Mouse (Mus musculus) ovary, adult 2 months (tissue): ENCODE measurements around the gene Ifi204. TPM values are rescaled to one million over a fixed set of nuclear protein-coding genes. Genes with fewer than 3 reads are reported as not detected.

Experiments used
- polyA plus RNA-seq: library from polyadenylated mRNA; depleted of rRNA; stranded (reverse); fragments of >200 nt; gene quantifications from 2 replicates; pipeline ENCODE4 v1.2.3, GENCODE M21; 2012; rRNA removed

Gene Ifi204
- 0.60 and 1.1 TPM in 2 replicates for polyA plus RNA-seq

GRCm38 (mm10) chr1:173766848-173767617, at the start of gene Ifi204:
Ifi204 (minus strand) TSS chr1:173766943.

GRCm38 (mm10) chr1:173741656-173742055, 25.1 kb downstream of the Ifi204 start, which contains the start of gene Ifi207:
Ifi207 (minus strand) TSS chr1:173741747.

Other genes starting within 250 kb of the Ifi204 start
- 0.05 TPM in 1 of 2 replicates, not detected in the other for gene Ifi214, start 231.0 kb downstream of the Ifi204 start, polyA plus RNA-seq
- gene Ifi213, start 167.7 kb downstream of the Ifi204 start, polyA plus RNA-seq, result 1.2 TPM in 2 replicates
- gene Ifi209, start 136.0 kb downstream of the Ifi204 start, polyA plus RNA-seq, result 0.05 TPM in 2 replicates
- 0.32 and 1.1 TPM in 2 replicates for gene Ifi208, start 93.3 kb downstream of the Ifi204 start, polyA plus RNA-seq
- gene Ifi207, start 25.2 kb downstream of the Ifi204 start, polyA plus RNA-seq, result 2.6 and 6.3 TPM in 2 replicates
- gene Ifi211, start 146.1 kb upstream of the Ifi204 start, polyA plus RNA-seq, result 0.70 and 0.98 TPM in 2 replicates
- gene Mndal, start 175.5 kb upstream of the Ifi204 start, polyA plus RNA-seq, result 0.83 and 1.6 TPM in 2 replicates
- gene Ifi203, start 175.7 kb upstream of the Ifi204 start, polyA plus RNA-seq, result 4.3 and 6.1 TPM in 2 replicates
- 0.20 and 0.52 TPM in 2 replicates for gene Ifi202b, start 215.8 kb upstream of the Ifi204 start, polyA plus RNA-seq